ENCODE assay signal across 11 mouse cellular contexts in genomic region chr12:12725075-12725474, GRCm38 (mm10).
DNase-seq lines count a peak whose midpoint lies in the region; ATAC-seq and TF ChIP-seq lines count a peak whose summit lies in the region.
"Had no signal": no experiment of that assay in that cellular context is flagged by ENCODE, and none has a peak within 500 bp of the region (broad histone marks: within the 10 kb centered on the region; RNA-seq: fewer than 3 reads in every experiment).

No protein-coding gene starts in this region.

- no peaks in the 10 kb centered on the region for H3K36me3 ChIP-seq in stomach, embryonic 14.5 days (ENCODE audit: control insufficient read depth, insufficient read depth, low read length)
- H3K36me3 ChIP-seq in stomach, postnatal 0 days (ENCODE audit: control insufficient read depth, insufficient read depth, low read length) = no peaks in the 10 kb centered on the region
- H3K36me3 ChIP-seq in forebrain, embryonic 12.5 days (replicated peaks) = no peaks in the 10 kb centered on the region
- H3K36me3 ChIP-seq in midbrain, embryonic 10.5 days = no peaks in the 10 kb centered on the region

- TF ChIP-seq EP300 in stomach, postnatal 0 days (optimal IDR thresholded peaks at IDR 0.05) = no peak

- no peaks in the 10 kb centered on the region for H3K27me3 ChIP-seq in stomach, embryonic 14.5 days (ENCODE audit: control insufficient read depth, insufficient read depth, low read length)
- no peaks in the 10 kb centered on the region for H3K27me3 ChIP-seq in stomach, postnatal 0 days (ENCODE audit: control insufficient read depth, insufficient read depth, low read length)
- H3K27me3 ChIP-seq in forebrain, embryonic 12.5 days = peaks cover 12% of the 10 kb centered on the region; the same call in 1 of the 2 replicates
- H3K27me3 ChIP-seq in midbrain, embryonic 10.5 days (ENCODE audit: low read depth, poor library complexity, severe bottlenecking) = peaks cover 28% of the 10 kb centered on the region

- no peak for DNase-seq in stomach, postnatal 0 days (ENCODE audit: low spot score)
- peak; percentile 89 for DNase-seq in midbrain, embryonic 10.5 days (ENCODE audit: low spot score)
- DNase-seq in frontal cortex, postnatal 10 days (ENCODE audit: low spot score in 2 of 2) = no peak
- no peak for DNase-seq in left cerebral cortex, postnatal 14 days (ENCODE audit: low spot score in 2 of 2)
- DNase-seq: cerebellum, adult 2 months; layer of hippocampus, postnatal 36 days; lung, postnatal 14 days; thymus, postnatal 4 days had no signal

- H3K4me1 ChIP-seq in stomach, embryonic 14.5 days (ENCODE audit: control insufficient read depth, insufficient read depth, low read length) = 0 out of 2 replicates have a peak, but pooled peaks cover 4% of the 10 kb centered on the region
- H3K4me1 ChIP-seq in stomach, postnatal 0 days (replicated peaks; ENCODE audit: control insufficient read depth, insufficient read depth) = no peaks in the 10 kb centered on the region
- peaks cover 47% of the 10 kb centered on the region for H3K4me1 ChIP-seq in forebrain, embryonic 12.5 days
- H3K4me1 ChIP-seq in midbrain, embryonic 10.5 days = peaks cover 78% of the 10 kb centered on the region

- no peak for ATAC-seq in stomach, embryonic 14.5 days (ENCODE audit: insufficient number of reproducible peaks, insufficient read depth, low FRiP score, low read depth)
- ATAC-seq in stomach, postnatal 0 days (ENCODE audit: low FRiP score, low TSS enrichment) = no peak
- ATAC-seq in forebrain, embryonic 12.5 days (ENCODE audit: low FRiP score) = peak; percentile 50
- no peak for ATAC-seq in activated CD4-positive, CD25-positive, alpha-beta regulatory T cell, adult 4 months

- no peak for TF ChIP-seq CTCF in stomach, postnatal 0 days (IDR thresholded peaks at IDR 0.05; ENCODE audit: low read depth)

- 0 out of 2 replicates have a peak overlapping the region, but pooled peaks have one; percentile 12 for H3K4me2 ChIP-seq in stomach, embryonic 14.5 days (replicated peaks; ENCODE audit: low read depth, low read length)
- no peak overlapping the region for H3K4me2 ChIP-seq in stomach, postnatal 0 days (replicated peaks; ENCODE audit: low read depth)
- peak overlapping the region; percentile 39 for H3K4me2 ChIP-seq in forebrain, embryonic 12.5 days

- 17% methylated on average over 13 of the region's 13 CpGs for WGBS in stomach, embryonic 14.5 days
- 31% methylated on average over 13 of the region's 13 CpGs for WGBS in stomach, postnatal 0 days
- WGBS in forebrain, embryonic 12.5 days = 3% methylated on average over 13 of the region's 13 CpGs
- WGBS in midbrain, embryonic 10.5 days = 2% methylated on average over 13 of the region's 13 CpGs

- H3K27ac ChIP-seq in stomach, embryonic 14.5 days (ENCODE audit: low read length) = no peak overlapping the region
- no peak overlapping the region for H3K27ac ChIP-seq in stomach, postnatal 0 days (replicated peaks)
- peak overlapping the region; percentile 83 for H3K27ac ChIP-seq in forebrain, embryonic 12.5 days
- H3K27ac ChIP-seq in midbrain, embryonic 10.5 days (replicated peaks) = peak overlapping the region; percentile 84

- H3K4me3 ChIP-seq in stomach, embryonic 14.5 days (ENCODE audit: low read depth, low read length) = no peak overlapping the region
- H3K4me3 ChIP-seq in stomach, postnatal 0 days (ENCODE audit: low read depth, low read length) = no peak overlapping the region
- no peak overlapping the region for H3K4me3 ChIP-seq in forebrain, embryonic 12.5 days (replicated peaks)
- peak overlapping the region; percentile 42 for H3K4me3 ChIP-seq in midbrain, embryonic 10.5 days

- H3K9ac ChIP-seq in stomach, embryonic 14.5 days (replicated peaks; ENCODE audit: low read depth, low read length) = no peak overlapping the region
- H3K9ac ChIP-seq in stomach, postnatal 0 days (ENCODE audit: low read length) = no peak overlapping the region
- 0 out of 2 replicates have a peak overlapping the region, but pooled peaks have one; percentile 29 for H3K9ac ChIP-seq in forebrain, embryonic 12.5 days

- intact Hi-C loops in left cerebral cortex, postnatal 14 days (cut with DNase I) = no loop called here

- peaks cover 3% of the 10 kb centered on the region; the same call in 1 of the 2 replicates for H3K9me3 ChIP-seq in stomach, embryonic 14.5 days (ENCODE audit: control insufficient read depth, low read depth, low read length)
- H3K9me3 ChIP-seq in stomach, postnatal 0 days (ENCODE audit: control insufficient read depth, low read length) = no peaks in the 10 kb centered on the region
- H3K9me3 ChIP-seq in forebrain, embryonic 12.5 days = no peaks in the 10 kb centered on the region
- H3K9me3 ChIP-seq in midbrain, embryonic 10.5 days (replicated peaks) = no peaks in the 10 kb centered on the region

Comparison
In these comparisons a context has a peak if more than half of its experiments do, and no peak if none do; other contexts are left out.
1. H3K27ac ChIP-seq: peak in forebrain, embryonic 12.5 days (single experiment) and midbrain, embryonic 10.5 days (single experiment); none in stomach, embryonic 14.5 days (single experiment) and stomach, postnatal 0 days (single experiment).